In genomic region chr10:34175870-34176606, GRCm38 (mm10) we compare ENCODE assay signal across 11 mouse cellular contexts. TPM values are rescaled to one million over a fixed set of nuclear protein-coding genes. Genes with fewer than 3 reads are reported as not detected.
A peak's percentile ranks its signal among the peaks of the same experiment; 100 is the strongest.
DNase-seq lines count a peak whose midpoint lies in the region; ATAC-seq and TF ChIP-seq lines count a peak whose summit lies in the region.
"Had no signal": no experiment of that assay in that cellular context is flagged by ENCODE, and none has a peak within 500 bp of the region (broad histone marks: within the 10 kb centered on the region; RNA-seq: fewer than 3 reads in every experiment).

No protein-coding gene starts in this region.

- TF ChIP-seq CTCF in gastrocnemius, adult 2 months (IDR thresholded peaks at IDR 0.05) = no peak

- ATAC-seq in embryonic facial prominence, embryonic 11.5 days (replicated peaks; ENCODE audit: insufficient number of reproducible peaks, low FRiP score, low TSS enrichment, low read depth) = peak; percentile 95
- ATAC-seq in limb, embryonic 12.5 days (ENCODE audit: insufficient number of reproducible peaks, insufficient read depth, low FRiP score, low TSS enrichment, low read depth) = peak; percentile 89
- no peak for ATAC-seq in megakaryocyte, adult 5-6 weeks (ENCODE audit: poor library complexity, severe bottlenecking)

- no peaks in the 10 kb centered on the region; the same call in 1 of the 2 replicates for H3K4me1 ChIP-seq in embryonic facial prominence, embryonic 11.5 days (ENCODE audit: control insufficient read depth, insufficient read depth, low read length)
- peaks cover 23% of the 10 kb centered on the region for H3K4me1 ChIP-seq in limb, embryonic 12.5 days (replicated peaks)
- H3K4me1 ChIP-seq: lung, embryonic 15.5 days had no signal

- no peaks in the 10 kb centered on the region for H3K9me3 ChIP-seq in embryonic facial prominence, embryonic 11.5 days (replicated peaks; ENCODE audit: control insufficient read depth, low read length)
- H3K9me3 ChIP-seq in limb, embryonic 12.5 days = no peaks in the 10 kb centered on the region
- H3K9me3 ChIP-seq: heart, embryonic 13.5 days; lung, embryonic 15.5 days had no signal

- H3K4me2 ChIP-seq in embryonic facial prominence, embryonic 11.5 days (ENCODE audit: low read depth, low read length) = no peak overlapping the region
- peak overlapping the region; percentile 29 for H3K4me2 ChIP-seq in limb, embryonic 12.5 days
- H3K4me2 ChIP-seq: heart, embryonic 13.5 days; lung, embryonic 15.5 days had no signal

- 27% methylated on average over 8 of the region's 8 CpGs for WGBS in embryonic facial prominence, embryonic 11.5 days
- WGBS in limb, embryonic 12.5 days = 12% methylated on average over 8 of the region's 8 CpGs

- no peaks in the 10 kb centered on the region for H3K27me3 ChIP-seq in embryonic facial prominence, embryonic 11.5 days (ENCODE audit: control insufficient read depth, insufficient read depth, low read length)
- H3K27me3 ChIP-seq in limb, embryonic 12.5 days = no peaks in the 10 kb centered on the region
- H3K27me3 ChIP-seq: heart, embryonic 13.5 days; lung, embryonic 15.5 days had no signal

- intact Hi-C loops in gastrocnemius, adult 2 months (cut with DNase I) = no loop called here
- intact Hi-C loops in gastrocnemius, postnatal 36 days (cut with DNase I) = no loop called here

- no peak overlapping the region for H3K9ac ChIP-seq in embryonic facial prominence, embryonic 11.5 days (replicated peaks; ENCODE audit: low read length)
- no peak overlapping the region for H3K9ac ChIP-seq in limb, embryonic 12.5 days (replicated peaks)
- H3K9ac ChIP-seq: heart, embryonic 13.5 days; lung, embryonic 15.5 days had no signal

- H3K4me3 ChIP-seq in gastrocnemius, adult 2 months = no peak overlapping the region
- H3K4me3 ChIP-seq in embryonic facial prominence, embryonic 11.5 days (ENCODE audit: low read depth, low read length) = no peak overlapping the region
- no peak overlapping the region for H3K4me3 ChIP-seq in limb, embryonic 12.5 days (replicated peaks)
- H3K4me3 ChIP-seq: erythroblast, embryonic 14.5 days; heart, embryonic 13.5 days; lung, embryonic 15.5 days had no signal

- no peaks in the 10 kb centered on the region for H3K36me3 ChIP-seq in embryonic facial prominence, embryonic 11.5 days (replicated peaks; ENCODE audit: control insufficient read depth, insufficient read depth, low read depth, low read length)
- H3K36me3 ChIP-seq in limb, embryonic 12.5 days = peaks cover 3% of the 10 kb centered on the region; the same call in 1 of the 2 replicates

- H3K27ac ChIP-seq in gastrocnemius, adult 2 months = peak overlapping the region; percentile 25; the same call in 1 of the 2 replicates
- H3K27ac ChIP-seq in embryonic facial prominence, embryonic 11.5 days (replicated peaks; ENCODE audit: low read depth, low read length) = peak overlapping the region; percentile 65
- peak overlapping the region; percentile 90 for H3K27ac ChIP-seq in limb, embryonic 12.5 days
- H3K27ac ChIP-seq: heart, embryonic 13.5 days; lung, embryonic 15.5 days had no signal

- DNase-seq in gastrocnemius, adult 2 months = no peak
- DNase-seq in gastrocnemius, postnatal 36 days = no peak
- peak; percentile 18 for DNase-seq in 3T3-L1 (ENCODE audit: low read depth, low spot score)
- DNase-seq in embryonic facial prominence, embryonic 11.5 days (ENCODE audit: low spot score) = peak; percentile 92
- DNase-seq in lung, postnatal 4 days = no peak
- no peak for DNase-seq in gastrocnemius, adult 18-20 months (ENCODE audit: low spot score)

RNA-seq across cellular contexts. Expression of gene Dse, which starts 31.5 kb away (rescaled TPM):
- total RNA-seq in gastrocnemius, adult 2 months (2021) = 1 to 10 TPM; 4.2 to 4.5 TPM
- total RNA-seq in gastrocnemius, postnatal 36 days (2021) = 1 to 10 TPM; 3.5 to 4.5 TPM
- 45.1 and 47.2 TPM in 2 replicates for polyA plus RNA-seq in embryonic facial prominence, embryonic 11.5 days (2014; fragmentation: Nextera tagmentation; extraction: Ambion mirVana)
- 39.0 and 42.7 TPM in 2 replicates for polyA plus RNA-seq in limb, embryonic 12.5 days (2016; fragmentation: Nextera tagmentation; extraction: Ambion mirVana)
- 1 to 10 TPM; 2.9 to 5.1 TPM for total RNA-seq in gastrocnemius, adult 18-20 months (2021)
- 21.7 and 26.5 TPM in 2 replicates for total RNA-seq in megakaryocyte, adult 5-6 weeks (2015)
- 28.5 and 32.6 TPM in 2 replicates for total RNA-seq in megakaryocyte, adult 5-6 weeks (2017)
- polyA plus RNA-seq: erythroblast, embryonic 14.5 days had no signal

RNA-seq across cellular contexts. Expression of gene Calhm6, which starts 48.3 kb away (rescaled TPM):
- total RNA-seq in gastrocnemius, adult 2 months (2021) = not detected
- not detected for total RNA-seq in gastrocnemius, postnatal 36 days (2021)
- polyA plus RNA-seq in embryonic facial prominence, embryonic 11.5 days (2014; fragmentation: Nextera tagmentation; extraction: Ambion mirVana) = 0.95 and 1.0 TPM in 2 replicates
- 1.2 and 1.3 TPM in 2 replicates for polyA plus RNA-seq in limb, embryonic 12.5 days (2016; fragmentation: Nextera tagmentation; extraction: Ambion mirVana)
- under 1 TPM in 1 of 2 experiments, not detected in 1; 0.21 TPM for total RNA-seq in gastrocnemius, adult 18-20 months (2021)
- 3.9 and 9.1 TPM in 2 replicates for total RNA-seq in megakaryocyte, adult 5-6 weeks (2015)
- total RNA-seq in megakaryocyte, adult 5-6 weeks (2017) = 3.0 and 4.7 TPM in 2 replicates
- polyA plus RNA-seq: erythroblast, embryonic 14.5 days had no signal

Comparison
In these comparisons a context has a peak if more than half of its experiments do, and no peak if none do; other contexts are left out.
1. DNase-seq: peak in 3T3-L1 (single experiment) and embryonic facial prominence, embryonic 11.5 days (single experiment); none in gastrocnemius, adult 2 months (single experiment), gastrocnemius, postnatal 36 days (0 of 2), lung, postnatal 4 days (0 of 2) and gastrocnemius, adult 18-20 months (single experiment).
2. H3K27ac ChIP-seq: peak in every context shown above with its lines; median percentile 90 in limb, embryonic 12.5 days; 65 in embryonic facial prominence, embryonic 11.5 days; 25 in gastrocnemius, adult 2 months.